Mouse (Mus musculus): ENCODE results near the gene Hnrnph1. TPM values are rescaled to one million over a fixed set of nuclear protein-coding genes. Genes with fewer than 3 reads are reported as not detected.

Hnrnph1 gene
- polyA plus RNA-seq, 1 experiment = 43.2 TPM

- WGBS = 5% methylated on average over 18 of the region's 18 CpGs
- DNase-seq (ENCODE audit: low read depth, low spot score) = no peak
Observed at GRCm38 (mm10) chr11:50371399-50371841, 5.4 kb upstream of the Hnrnph1 start.

- WGBS = 100% methylated on average over 1 of the region's 1 CpGs
- DNase-seq (ENCODE audit: low read depth, low spot score) = no peak
Observed at GRCm38 (mm10) chr11:50371911-50372310, 4.9 kb upstream of the Hnrnph1 start.

GRCm38 (mm10) chr11:50373086-50373485 lies 3.7 kb upstream of the Hnrnph1 start:
- no peak for DNase-seq (ENCODE audit: low read depth, low spot score)

- no peak for DNase-seq (ENCODE audit: low read depth, low spot score)
- 97% methylated on average over 1 of the region's 1 CpGs for WGBS
Observed at GRCm38 (mm10) chr11:50373621-50374020, 3.2 kb upstream of the Hnrnph1 start.

- WGBS = 95% methylated on average over 13 of the region's 13 CpGs
- DNase-seq (ENCODE audit: low read depth, low spot score) = no peak
Observed at GRCm38 (mm10) chr11:50374286-50375015, 2.3 kb upstream of the Hnrnph1 start.

GRCm38 (mm10) chr11:50375421-50375820 lies 1.4 kb upstream of the Hnrnph1 start:
- DNase-seq (ENCODE audit: low read depth, low spot score) = no peak
- 91% methylated on average over 5 of the region's 5 CpGs for WGBS

GRCm38 (mm10) chr11:50376156-50376790 lies 517 bp upstream of the Hnrnph1 start:
- no peak for DNase-seq (ENCODE audit: low read depth, low spot score)

GRCm38 (mm10) chr11:50377892-50378684 lies 1.3 kb downstream of the Hnrnph1 start:
- DNase-seq (ENCODE audit: low read depth, low spot score) = peak; percentile 52
- 2% methylated on average over 65 of the region's 71 CpGs for WGBS

More at GRCm38 (mm10) chr11:50376156-50376790, 517 bp upstream of the Hnrnph1 start:
- 39% methylated on average over 10 of the region's 10 CpGs for WGBS

- 28% methylated on average over 12 of the region's 12 CpGs for WGBS
- no peak for DNase-seq (ENCODE audit: low read depth, low spot score)
Observed at GRCm38 (mm10) chr11:50379023-50379752, 2.4 kb downstream of the Hnrnph1 start.

- WGBS = 11% methylated on average over 4 of the region's 4 CpGs
- DNase-seq (ENCODE audit: low read depth, low spot score) = no peak
Observed at GRCm38 (mm10) chr11:50381311-50381710, 4.5 kb downstream of the Hnrnph1 start.

- 87% methylated on average over 3 of the region's 3 CpGs for WGBS
Observed at GRCm38 (mm10) chr11:50387167-50387679, 10.4 kb downstream of the Hnrnph1 start.

GRCm38 (mm10) chr11:50387697-50388096 lies 10.9 kb downstream of the Hnrnph1 start:
- no peak for DNase-seq (ENCODE audit: low read depth, low spot score)
- 86% methylated on average over 4 of the region's 4 CpGs for WGBS

More at GRCm38 (mm10) chr11:50387167-50387679, 10.4 kb downstream of the Hnrnph1 start:
- DNase-seq (ENCODE audit: low read depth, low spot score) = no peak

GRCm38 (mm10) chr11:50388217-50388929 lies 11.6 kb downstream of the Hnrnph1 start:
- 90% methylated on average over 3 of the region's 3 CpGs for WGBS
- no peak for DNase-seq (ENCODE audit: low read depth, low spot score)

- no peak for DNase-seq (ENCODE audit: low read depth, low spot score)
- WGBS = 58% methylated on average over 3 of the region's 3 CpGs
Observed at GRCm38 (mm10) chr11:50389011-50389410, 12.2 kb downstream of the Hnrnph1 start.

- WGBS = 46% methylated on average over 5 of the region's 5 CpGs
- no peak for DNase-seq (ENCODE audit: low read depth, low spot score)
Observed at GRCm38 (mm10) chr11:50389616-50390015, 12.8 kb downstream of the Hnrnph1 start.

GRCm38 (mm10) chr11:50391272-50391960 lies 14.6 kb downstream of the Hnrnph1 start:
- WGBS = 87% methylated on average over 4 of the region's 4 CpGs
- no peak for DNase-seq (ENCODE audit: low read depth, low spot score)

- DNase-seq (ENCODE audit: low read depth, low spot score) = no peak
- WGBS = 83% methylated on average over 6 of the region's 6 CpGs
Observed at GRCm38 (mm10) chr11:50393306-50393705, 16.5 kb downstream of the Hnrnph1 start.

GRCm38 (mm10) chr11:50394731-50395130 lies 17.9 kb downstream of the Hnrnph1 start:
- no peak for DNase-seq (ENCODE audit: low read depth, low spot score)
- 90% methylated on average over 7 of the region's 7 CpGs for WGBS
